Mouse (Mus musculus): Measurements from ENCODE around the gene Zbed6.
"Not testable (repeated sequence)": the region's sequence is repeated elsewhere in the genome, so short reads cannot be mapped to it uniquely, and the experiment has no call there.

The Zbed6 gene

DNA sequence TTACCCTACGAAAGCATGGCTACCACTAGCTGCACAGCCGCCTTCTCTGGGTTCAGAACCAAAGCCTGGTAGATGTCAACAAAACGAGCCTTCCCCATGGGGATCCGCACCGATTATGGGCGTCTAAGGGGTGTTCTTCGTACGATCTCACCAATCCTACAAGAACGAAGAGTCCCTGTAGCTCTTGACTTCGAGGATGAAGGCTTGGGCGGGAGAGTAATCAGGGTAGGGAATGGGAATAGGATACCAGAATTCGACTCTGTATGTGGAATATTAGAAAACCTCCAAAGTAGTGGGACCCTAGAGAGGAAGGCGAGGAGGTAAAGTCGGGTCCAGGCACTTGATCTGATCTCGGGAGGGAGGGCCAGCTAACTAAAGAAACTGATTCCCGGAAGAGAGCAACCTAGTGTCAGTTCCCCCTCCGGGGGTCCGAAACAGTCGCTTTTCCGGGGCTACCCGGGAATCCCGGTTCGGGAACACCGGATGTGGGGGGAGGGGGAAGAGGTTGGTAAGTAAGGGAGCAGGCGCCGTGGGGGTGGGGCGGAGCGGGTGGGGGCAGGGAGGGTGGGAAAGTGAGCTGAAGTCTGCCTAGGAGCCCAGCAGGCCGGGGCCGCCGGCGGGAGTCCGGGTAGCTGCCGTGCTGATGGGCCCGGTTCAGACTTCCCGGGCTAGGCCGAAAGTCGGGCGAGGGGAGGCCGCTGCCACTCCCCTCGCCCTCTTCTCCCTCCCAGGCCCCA, at the start of gene Zbed6:
Gene Zbed6, minus strand, starts transcription at position 420 of the 737 bp plus-strand sequence.
- DNase-seq (ENCODE audit: low read depth, low spot score) = peak; percentile 53

DNA sequence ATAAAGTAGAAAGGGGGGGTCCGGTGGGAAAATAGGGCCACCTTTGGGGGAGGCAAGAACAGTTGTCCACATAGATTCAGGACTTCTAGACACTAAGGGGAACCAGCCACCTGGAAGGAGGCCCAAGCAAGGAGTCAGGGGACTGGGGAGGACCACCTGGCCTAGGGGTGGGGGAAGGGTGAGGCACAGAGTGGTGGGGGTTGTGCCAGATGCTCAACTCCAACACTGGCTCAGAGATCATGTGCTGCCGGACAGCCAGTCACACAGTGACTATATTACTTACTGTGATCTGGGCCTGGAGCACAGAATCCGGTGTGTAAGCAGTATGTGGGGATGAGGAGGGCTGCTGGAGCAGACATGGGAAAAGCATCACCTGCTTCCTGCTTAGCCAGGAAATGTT, 48.6 kb upstream of the Zbed6 start:
- no peak for DNase-seq (ENCODE audit: low read depth, low spot score)

DNA sequence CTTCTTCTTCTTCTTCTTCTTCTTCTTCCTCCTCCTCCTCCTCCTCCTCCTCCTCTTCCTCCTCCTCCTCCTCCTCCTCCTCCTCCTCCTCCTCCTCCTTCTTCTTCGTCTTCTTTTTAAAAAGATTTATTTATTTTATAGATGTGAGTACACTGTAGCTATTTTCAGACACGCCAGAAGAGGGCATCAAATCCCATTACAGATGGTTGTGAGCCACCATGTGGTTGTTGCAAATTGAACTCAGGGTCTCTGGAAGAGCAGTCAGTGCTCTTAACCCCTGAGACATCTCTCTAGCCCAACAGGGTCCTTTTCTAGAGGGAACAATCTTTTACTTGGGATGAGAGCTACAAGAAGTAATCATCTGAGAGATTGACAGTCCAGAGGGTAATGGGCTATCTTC, 41.1 kb upstream of the Zbed6 start:
- DNase-seq (ENCODE audit: low read depth, low spot score) = not testable (repeated sequence)

DNA sequence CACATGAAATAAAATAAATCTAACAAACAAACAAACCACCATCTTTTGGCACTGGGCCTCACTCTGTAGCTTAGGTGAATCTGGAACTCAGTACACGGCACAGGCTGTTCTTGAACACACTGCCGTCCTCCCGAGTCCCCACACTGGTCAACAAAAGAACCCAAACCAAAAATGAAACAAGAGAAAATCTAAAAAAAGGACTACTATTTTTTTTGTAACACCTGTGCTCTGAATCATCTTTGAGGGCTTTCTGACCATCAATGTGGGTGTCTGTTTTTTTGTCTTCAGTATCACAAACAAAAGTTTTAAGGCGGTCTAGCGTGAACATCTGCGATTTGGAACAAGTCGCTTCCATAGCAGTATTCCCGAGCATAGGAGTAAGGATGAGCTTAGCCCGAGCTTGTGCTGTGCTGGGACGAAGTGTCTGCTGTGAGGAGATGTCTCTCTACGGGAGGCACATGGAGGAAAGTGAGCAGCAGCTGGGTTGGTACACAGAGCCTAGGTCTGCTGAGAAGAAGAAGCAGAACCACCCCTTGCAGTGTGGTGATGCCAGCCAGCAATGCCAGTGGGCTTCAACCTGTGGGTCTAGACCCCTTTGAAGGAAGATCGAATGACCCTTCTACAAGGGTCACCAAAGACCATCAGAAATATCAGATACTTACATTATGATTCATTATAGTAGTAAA, 37.4 kb upstream of the Zbed6 start:
- DNase-seq (ENCODE audit: low read depth, low spot score) = no peak

DNA sequence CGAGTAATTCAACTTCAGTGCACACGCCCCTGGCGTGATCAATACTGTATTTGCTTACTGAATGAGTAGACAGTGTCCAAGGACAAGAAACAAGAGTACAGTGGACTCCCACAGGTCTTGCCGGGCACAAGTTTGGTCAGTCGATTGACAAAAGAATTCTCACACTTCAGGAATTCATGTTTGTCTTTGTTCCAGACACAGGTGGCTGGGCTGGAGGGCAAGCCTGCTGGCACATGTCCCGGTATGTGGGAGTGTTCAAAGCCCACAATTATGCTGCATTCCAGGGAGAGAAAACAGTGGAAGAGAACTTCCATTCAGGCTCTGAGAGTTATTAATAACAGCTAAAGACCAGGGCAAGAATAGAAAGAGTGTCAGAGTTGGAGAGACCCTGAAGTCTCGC, 35.2 kb upstream of the Zbed6 start:
- no peak for DNase-seq (ENCODE audit: low read depth, low spot score)

DNA sequence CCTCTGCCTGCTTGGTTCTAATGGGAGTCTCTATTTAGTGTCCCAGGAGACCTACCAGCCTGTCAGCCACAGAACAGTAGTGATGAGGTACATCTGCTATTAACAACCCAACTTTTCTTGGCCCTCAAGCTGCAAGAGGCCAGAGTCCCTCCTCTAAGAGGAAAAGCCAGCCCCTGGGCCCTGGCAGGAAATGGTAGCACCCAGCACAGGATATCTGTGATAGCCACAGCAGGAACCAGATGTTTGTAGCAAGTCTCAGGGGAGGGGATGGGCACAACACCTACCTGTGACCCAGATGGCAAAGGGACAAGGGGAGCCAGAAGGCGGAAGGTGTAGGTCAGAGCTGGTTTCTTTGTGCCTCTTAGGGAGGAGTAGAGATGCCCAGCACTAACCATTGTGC, 34.2 kb upstream of the Zbed6 start:
- DNase-seq (ENCODE audit: low read depth, low spot score) = no peak

DNA sequence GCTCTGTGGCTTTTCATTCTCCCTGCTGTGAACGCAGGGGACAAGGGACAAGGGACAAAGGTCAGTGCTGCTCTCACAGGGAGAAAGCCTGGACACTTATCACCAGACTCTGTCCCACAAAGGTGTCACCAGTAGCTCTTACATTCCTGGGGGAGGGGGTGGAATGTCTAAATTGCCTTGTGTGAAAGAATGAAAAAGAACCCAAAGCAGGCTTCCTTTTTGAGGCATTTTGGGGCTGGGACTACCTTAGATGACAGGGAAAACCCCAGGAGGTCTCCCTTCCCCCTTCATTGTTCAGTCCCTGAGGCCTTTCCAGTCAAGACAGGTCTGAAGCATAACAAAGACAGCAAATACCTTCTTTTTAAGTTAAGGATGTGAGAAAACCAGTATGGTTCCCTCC, 33.6 kb upstream of the Zbed6 start:
- DNase-seq (ENCODE audit: low read depth, low spot score) = no peak

DNA sequence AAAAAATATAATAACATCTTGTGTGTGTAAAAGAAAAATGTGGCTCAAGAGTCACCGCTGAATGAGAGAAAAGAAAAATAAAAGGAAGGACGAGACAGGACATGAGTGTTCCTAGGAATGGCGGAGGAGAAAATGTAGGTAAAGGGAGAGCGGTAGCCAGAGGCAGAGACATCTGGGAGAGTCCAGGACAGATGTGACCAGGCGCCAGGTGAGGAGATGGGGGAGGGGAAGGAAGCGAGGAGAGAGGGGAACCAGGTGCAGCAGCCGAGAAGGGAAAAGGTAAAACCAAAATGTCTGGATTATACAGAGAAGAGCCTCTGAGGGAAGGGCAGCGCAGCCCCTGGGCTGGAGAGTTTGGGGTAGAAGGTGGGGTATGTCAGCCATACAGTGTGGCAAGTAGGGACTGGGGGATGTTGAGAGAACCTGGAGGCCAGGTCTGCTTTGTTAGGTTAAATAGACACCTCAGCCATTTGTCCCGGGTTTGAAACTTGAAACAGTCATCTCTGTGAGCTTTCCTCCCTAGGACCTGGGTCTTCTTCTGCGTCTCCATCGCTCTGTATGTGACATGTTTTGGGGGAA, 32.9 kb upstream of the Zbed6 start:
- DNase-seq (ENCODE audit: low read depth, low spot score) = no peak

DNA sequence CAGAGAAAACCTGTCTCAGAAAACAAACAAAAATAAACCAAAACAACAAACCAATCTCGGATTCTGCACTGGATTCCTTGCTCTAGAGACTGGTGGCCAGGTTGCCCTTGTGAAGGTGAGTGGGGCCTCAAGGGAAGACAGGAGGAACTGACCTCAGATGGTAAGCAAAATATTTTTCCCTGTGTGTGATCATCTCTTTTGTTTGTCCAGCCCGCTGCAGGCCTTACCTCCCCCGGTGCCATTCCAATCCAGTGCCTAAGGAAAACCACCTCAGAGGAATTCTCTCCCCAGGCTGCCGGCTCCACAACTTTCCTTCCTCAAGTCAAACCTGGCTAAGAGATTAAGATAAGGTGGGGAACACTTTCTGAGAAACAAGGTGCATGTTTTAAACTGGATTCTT, 31.5 kb upstream of the Zbed6 start:
- DNase-seq (ENCODE audit: low read depth, low spot score) = no peak

DNA sequence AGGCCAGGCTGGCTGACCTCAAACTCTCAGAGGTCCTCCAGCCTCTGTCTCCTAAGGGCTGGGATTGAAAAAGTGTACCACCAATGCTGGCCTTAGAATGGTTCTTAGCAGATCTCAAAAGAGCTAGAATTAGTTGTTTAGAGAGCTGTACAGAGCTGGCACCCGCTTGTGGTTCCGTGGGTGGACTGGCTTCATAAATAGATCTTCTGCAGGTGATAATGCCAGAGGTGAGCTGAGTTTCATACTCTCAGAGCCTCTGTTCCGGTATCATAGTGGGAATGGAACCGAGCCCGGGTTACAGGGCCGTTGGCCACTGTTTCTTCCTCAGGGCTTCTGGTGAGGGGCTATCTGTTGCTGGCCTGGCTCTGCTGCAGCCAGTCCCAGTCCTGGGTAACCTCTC, 30.4 kb upstream of the Zbed6 start:
- no peak for DNase-seq (ENCODE audit: low read depth, low spot score)

DNA sequence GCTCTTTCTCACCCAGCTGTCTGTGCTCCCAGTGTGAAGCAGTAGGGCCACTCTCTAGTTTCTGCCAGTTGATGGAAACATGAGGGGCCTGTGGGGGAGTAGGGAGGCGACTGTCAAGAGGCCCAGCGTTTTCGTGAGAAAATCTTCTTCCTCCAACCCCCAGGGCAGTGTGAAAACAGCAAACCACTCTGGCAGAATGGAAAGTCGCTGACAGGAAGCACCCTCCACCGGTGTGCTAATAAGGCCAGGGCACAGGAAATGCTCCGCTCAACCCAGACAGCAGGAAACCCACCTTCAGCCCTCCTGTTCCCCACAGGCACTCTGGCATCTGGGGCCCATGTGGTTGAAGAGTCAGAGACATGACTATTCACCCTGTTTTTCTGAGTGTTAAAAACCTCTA, 29.2 kb upstream of the Zbed6 start, which contains the start of gene Lax1:
Gene Lax1, minus strand, starts transcription at position 212 of the 400 bp plus-strand sequence.
- no peak for DNase-seq (ENCODE audit: low read depth, low spot score)

DNA sequence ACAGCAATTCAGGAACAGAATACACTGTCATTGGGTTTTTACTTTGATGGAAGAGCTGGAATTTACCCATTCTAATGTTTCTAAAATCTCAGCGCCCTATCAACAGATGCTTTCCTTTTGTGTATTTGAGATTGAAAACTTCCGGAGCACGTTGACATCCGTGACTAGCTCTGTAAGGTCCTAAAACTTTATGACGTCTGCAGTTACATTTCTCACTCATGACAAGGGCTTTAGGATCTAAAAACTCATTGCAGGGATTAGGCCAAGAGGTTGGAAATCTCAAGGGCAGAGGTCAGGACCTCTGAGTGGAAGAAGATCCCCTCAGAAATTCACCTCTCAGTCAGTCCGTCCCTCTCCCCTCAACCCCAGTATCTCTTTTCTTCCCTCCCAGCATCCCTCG, 27.6 kb upstream of the Zbed6 start:
- no peak for DNase-seq (ENCODE audit: low read depth, low spot score)

DNA sequence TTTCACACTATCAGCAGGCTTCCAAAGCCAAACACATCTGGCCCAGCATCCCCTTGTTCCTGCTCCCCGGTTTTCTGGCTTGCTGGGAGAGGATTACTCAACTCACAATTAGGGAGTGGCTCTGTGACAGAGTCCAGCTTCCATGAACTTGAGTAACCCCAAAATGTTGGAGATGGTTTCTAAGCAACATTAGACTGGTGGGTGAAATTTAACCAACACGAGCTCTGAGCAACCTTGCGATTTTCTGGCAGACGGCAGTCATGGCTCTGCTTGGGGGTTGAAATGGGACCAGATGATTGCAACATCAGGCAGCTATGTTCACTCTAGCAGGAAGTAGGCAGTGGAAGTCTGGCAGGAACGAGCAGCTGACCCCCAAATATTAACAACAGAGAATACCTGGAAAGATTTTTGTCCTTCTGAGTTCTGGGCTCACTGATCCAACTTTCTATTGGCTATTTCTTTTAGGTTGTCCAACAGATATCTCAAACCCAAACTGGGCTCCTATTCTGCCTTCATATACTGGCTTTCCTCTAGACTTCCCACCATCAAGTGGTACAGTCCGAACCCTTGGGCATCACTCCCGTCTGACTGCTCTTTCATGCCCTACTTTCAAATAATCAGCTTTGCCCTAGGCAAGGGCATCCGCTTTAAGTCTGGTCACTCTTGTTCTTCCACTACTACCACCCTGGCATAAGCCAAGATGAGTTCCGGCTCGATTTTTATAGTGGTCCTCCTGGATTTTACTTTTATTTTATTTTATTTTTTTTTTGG, 25.2 kb upstream of the Zbed6 start:
- DNase-seq (ENCODE audit: low read depth, low spot score) = no peak

DNA sequence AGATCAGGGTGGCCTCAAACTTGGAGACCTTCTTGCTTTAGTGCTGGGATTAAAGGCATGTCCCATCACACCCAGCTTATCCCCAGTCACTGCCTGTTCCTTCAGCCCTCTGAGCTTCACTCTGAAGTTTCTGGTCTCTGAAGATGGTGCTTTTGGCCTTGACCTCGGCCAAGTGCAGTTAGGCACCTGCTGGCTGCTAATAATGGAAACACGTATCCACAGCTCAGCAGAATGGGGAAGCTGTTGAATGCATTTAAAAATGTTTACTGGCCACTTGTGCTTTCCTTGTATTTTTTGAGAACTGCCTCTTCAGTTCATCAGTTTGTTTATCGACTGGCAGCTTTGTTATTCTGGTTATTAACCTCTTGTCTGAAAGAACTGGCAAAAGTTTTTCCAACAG, 11.1 kb upstream of the Zbed6 start:
- DNase-seq (ENCODE audit: low read depth, low spot score) = no peak

DNA sequence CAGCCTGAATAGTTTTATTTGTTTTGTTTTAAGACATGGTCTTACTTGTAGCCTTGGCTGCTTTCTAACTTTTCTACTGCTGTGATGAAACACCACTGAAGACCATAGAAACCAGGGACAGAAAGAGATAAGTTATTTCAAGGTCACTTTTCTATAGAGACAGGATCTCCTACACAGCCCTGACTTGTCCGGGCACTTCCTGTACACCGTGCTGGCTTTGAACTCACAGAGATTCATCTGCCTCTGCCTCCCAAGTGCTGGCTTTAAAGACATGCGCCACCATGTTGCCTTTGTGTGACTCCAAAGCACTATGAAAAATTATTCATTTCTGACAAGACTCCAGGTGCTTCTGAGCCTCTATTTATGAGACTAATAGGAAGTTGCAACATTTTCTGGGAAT, 10.6 kb upstream of the Zbed6 start:
- DNase-seq (ENCODE audit: low read depth, low spot score) = no peak

DNA sequence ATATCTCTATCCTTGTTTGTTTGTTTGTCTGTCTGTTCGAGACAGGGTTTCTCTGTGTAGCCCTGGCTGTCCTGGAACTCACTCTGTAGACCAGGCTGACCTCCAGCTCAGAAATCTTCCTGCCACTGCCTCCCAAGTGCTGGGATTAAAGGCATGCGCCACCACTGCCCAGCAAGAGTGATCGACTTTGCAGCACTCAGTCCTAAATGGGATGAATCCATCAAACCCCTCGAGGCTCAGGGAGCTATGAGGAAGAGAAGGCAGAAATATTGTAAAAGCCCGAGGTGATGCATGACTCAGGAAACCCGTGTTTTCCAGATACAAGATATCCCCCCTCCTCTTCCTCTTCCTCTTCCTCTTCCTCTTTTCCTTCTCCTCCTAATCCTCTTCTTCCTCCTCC, 10.1 kb upstream of the Zbed6 start:
- no peak for DNase-seq (ENCODE audit: low read depth, low spot score)

DNA sequence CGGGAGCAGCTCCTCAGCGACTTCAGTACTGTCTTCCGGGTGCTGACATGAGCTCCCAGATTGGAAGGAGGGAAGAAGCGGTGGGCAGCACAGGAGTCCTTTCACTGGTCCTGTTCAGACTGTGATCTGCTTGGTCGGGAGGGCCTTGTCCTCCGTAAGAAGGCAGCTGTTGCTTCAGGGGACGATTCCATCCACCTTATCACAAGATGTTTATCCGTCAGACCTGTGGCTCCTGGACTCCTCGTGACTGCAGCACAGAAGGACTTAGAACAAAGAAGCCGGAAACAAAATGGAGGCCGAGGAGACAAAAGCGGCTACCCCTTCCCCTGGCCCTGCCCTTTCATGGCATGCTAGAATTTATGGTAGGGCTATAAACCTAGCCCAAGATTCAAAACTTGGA, 9.5 kb upstream of the Zbed6 start:
- DNase-seq (ENCODE audit: low read depth, low spot score) = no peak

DNA sequence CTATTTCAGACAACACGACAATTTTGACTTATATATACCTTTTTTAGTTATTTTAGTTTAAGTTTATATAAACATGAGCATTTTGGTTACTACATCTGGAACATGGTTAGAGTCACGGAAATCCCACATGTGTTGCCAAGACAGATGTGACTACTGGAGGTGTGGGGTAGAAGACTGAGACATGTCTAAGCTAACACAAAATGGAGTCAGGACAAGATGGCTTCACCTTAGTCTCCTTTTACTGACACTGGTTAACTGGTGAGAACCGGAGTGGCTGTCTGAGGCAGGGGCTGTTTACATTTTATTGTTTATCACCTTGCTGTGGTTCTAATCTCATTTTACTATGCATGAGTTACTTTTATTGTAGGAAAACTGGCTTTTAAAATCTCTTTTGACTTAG, 7.9 kb upstream of the Zbed6 start:
- no peak for DNase-seq (ENCODE audit: low read depth, low spot score)

DNA sequence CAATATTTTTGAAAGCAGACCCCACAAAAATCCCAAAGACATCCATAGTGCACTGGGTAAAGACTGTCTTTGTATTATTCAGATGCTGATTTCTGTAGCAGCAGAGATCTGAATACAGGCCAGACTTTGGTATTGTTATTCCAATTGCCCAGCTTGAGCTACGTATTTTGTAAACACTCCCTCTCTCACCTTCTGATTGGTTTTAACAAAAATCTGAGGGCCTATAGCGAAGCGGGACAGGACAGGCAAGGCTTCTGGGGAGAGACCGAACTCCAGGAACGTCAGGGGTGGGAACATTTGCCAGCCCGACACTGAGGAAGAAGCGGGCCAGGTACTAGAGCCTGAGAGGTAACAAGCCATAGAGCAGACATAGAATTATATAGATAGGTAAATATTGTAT, 7.0 kb upstream of the Zbed6 start:
- no peak for DNase-seq (ENCODE audit: low read depth, low spot score)

DNA sequence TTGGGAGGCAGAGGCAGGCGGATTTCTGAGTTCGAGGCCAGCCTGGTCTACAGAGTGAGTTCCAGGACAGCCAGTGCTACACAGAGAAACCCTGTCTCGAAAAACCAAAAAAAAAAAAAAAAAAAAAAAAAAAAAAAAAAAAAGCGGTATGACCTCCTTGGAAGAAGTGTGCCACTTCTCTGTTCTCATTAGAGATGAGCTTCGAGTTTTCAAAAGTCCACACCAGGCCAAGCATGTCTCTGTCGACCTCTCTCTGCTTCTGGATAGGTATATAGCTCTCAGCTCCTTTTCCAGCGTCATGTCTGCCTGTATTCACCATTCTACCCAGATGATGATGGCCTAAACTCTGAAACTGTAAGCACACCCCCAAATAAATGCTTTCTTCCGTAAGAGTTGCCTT, 5.0 kb upstream of the Zbed6 start:
- not testable (repeated sequence) for DNase-seq (ENCODE audit: low read depth, low spot score)

DNA sequence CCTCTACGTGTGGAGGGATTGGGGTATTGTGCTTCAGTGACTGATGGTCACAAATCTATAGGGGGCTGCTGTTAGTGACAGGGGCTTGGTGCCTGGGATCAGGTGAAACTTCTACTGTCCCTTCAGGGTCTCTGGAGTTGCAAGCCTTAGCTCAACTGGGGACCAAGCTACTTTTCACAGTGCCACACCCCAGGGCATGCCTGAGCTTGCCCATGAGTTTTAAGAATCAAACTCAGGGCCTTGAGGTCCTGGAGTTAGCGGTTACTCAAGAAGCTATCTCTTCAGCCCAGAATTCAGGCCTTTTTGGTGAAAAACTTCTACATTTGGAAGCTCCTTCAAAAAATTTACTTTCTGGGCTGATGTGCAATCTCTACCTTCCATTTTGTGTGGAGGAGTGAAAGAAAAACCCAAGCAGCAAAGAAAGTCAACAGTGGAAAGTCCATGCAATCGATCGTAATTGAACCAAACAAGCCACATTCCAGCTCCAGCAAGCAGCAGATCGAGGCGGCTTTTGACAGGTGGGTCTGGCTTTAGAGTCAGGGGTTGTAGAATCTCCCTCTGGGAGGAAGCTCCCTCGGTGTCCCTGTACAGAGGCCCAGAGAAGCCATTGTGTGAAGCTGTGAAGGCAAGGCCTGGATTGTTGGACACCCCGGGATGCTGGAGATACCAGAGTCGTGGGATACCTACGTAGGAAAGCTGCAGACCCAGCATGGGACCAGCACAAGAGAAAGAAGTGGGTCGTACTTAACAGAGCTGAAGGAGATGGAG, 3.7 kb upstream of the Zbed6 start:
- no peak for DNase-seq (ENCODE audit: low read depth, low spot score)

DNA sequence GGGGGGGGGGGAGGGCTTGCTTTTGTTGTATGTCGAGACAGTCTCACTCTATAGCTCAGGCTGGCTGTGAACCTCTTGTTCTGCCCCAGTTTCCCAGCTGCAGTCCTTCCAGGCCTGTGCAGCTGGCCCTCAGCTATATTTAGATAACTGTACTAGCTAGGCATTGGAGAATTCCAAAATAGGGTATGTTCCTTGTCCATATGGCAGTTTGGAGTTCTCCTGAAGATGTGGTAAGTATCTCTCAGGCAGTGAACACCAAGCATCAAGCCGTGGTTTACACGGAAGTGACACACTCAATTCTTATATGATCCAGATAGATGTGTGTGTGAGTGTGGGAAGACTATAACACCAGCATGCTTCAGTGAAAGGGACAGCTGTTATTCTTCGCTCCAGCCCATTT, 2.7 kb upstream of the Zbed6 start:
- DNase-seq (ENCODE audit: low read depth, low spot score) = no peak

Measured in retina, postnatal 7 days (tissue).